Mouse (Mus musculus): ENCODE measurements around the gene Tspyl3.

The Tspyl3 gene

DNA sequence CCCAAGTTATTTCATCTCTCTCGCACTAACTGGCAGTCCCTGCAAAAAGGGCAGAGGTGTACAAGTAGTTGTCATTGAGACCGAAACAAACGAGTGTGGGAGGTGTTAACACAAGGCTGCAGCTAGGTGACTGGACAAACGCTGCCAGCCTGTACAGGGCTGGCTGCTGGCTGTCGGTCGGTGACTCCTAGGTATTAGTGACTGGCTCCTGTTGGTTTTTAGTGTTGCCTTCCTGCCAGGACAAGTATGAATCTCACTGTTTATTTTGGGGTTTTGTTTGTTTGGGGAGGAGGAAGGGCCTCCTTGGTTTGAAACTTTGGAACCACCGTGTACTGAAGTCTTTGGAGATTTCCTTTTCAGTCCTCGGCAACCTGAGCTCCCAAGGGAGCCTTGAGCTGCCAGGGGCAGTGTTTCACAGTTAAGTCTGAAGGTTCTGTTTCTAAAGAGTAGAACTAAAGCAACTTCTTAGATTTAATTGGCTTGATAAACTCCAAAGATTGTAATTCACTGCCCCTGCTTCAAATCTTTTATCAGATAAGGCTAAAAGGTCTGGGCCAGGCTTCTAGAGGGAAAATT lies 49.2 kb downstream of the Tspyl3 start:
- no peak for DNase-seq (ENCODE audit: low read depth, low spot score)

Measured in mesoderm, embryonic 11.5 days (tissue).